Mouse (Mus musculus) lung, postnatal 0 days (tissue): ENCODE results near the gene Gmip.

Experiments used
- CTCF ChIP-seq: IDR thresholded peaks from 2 replicates; pipeline ENCODE4 v1.5.1; 2016; ENCODE audit warnings: antibody characterized with exemption, mild to moderate bottlenecking
- EP300 ChIP-seq: IDR thresholded peaks from 2 replicates; pipeline ENCODE4 v1.6.1; 2016; ENCODE audit warnings: antibody characterized with exemption, mild to moderate bottlenecking, control low read depth

- TF ChIP-seq EP300 (no peak), CTCF (0 out of 2 replicates have a peak, but pooled peaks have one; percentile 0)
These were observed 455 bp downstream of the Gmip start for GRCm38 (mm10) chr8:69808864-69809403.
